In the genomic region with DNA sequence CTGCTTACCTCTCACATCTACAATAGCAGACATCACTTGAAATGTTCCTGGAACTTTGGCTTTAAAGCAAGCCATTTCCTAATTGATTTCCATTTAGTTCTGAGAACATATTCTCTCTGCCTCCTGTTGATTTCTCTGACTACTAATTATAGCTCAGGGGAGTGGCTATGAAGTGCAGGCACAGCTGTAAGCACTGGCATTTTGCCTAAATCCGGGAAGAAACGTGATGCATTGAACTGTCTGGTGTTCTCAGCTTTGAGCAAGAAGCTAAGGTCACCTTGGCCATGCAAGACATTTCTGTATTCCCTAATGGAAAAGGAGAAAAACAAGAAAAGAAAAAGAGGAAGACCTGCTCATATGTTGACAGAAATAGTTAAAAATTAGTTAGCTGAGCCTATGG, we compare ENCODE assay signal across 8 mouse cellular contexts. TPM values are rescaled to one million over a fixed set of nuclear protein-coding genes. Genes with fewer than 3 reads are reported as not detected.
DNase-seq lines count a peak whose midpoint lies in the region; ATAC-seq lines count a peak whose summit lies in the region.

No protein-coding gene starts in this region.

- peak overlapping the region; percentile 78 for H3K27ac ChIP-seq in heart, embryonic 11.5 days (ENCODE audit: low read depth, low read length)
- H3K27ac ChIP-seq in lung, embryonic 16.5 days (ENCODE audit: low read length), result 0 out of 2 replicates have a peak overlapping the region, but pooled peaks have one; percentile 11
- no peak overlapping the region for H3K27ac ChIP-seq in hindbrain, embryonic 11.5 days (ENCODE audit: low read depth, low read length)

- H3K4me3 ChIP-seq in heart, embryonic 11.5 days (ENCODE audit: low read depth, low read length), result no peak overlapping the region
- no peak overlapping the region for H3K4me3 ChIP-seq in lung, embryonic 16.5 days (ENCODE audit: low read length)
- H3K4me3 ChIP-seq in hindbrain, embryonic 11.5 days (ENCODE audit: low read depth, low read length), result no peak overlapping the region

- peaks cover 12% of the 10 kb centered on the region for H3K4me1 ChIP-seq in heart, embryonic 11.5 days (ENCODE audit: control insufficient read depth, insufficient read depth, low read length)
- H3K4me1 ChIP-seq in lung, embryonic 16.5 days (replicated peaks; ENCODE audit: control insufficient read depth, insufficient read depth, low read length), result peaks cover 11% of the 10 kb centered on the region
- H3K4me1 ChIP-seq in hindbrain, embryonic 11.5 days (replicated peaks; ENCODE audit: control insufficient read depth, insufficient read depth, low read length), result no peaks in the 10 kb centered on the region

- no peaks in the 10 kb centered on the region for H3K9me3 ChIP-seq in heart, embryonic 11.5 days (replicated peaks; ENCODE audit: control insufficient read depth, low read length)
- H3K9me3 ChIP-seq in lung, embryonic 16.5 days (ENCODE audit: control insufficient read depth, low read length), result no peaks in the 10 kb centered on the region
- no peaks in the 10 kb centered on the region for H3K9me3 ChIP-seq in hindbrain, embryonic 11.5 days (ENCODE audit: control insufficient read depth, low read length)

- H3K27me3 ChIP-seq in heart, embryonic 11.5 days (ENCODE audit: control insufficient read depth, insufficient read depth, low read length), result no peaks in the 10 kb centered on the region
- H3K27me3 ChIP-seq in lung, embryonic 16.5 days (ENCODE audit: control insufficient read depth, insufficient read depth, low read depth, low read length), result no peaks in the 10 kb centered on the region
- no peaks in the 10 kb centered on the region for H3K27me3 ChIP-seq in hindbrain, embryonic 11.5 days (ENCODE audit: control insufficient read depth, insufficient read depth, low read length)

- H3K36me3 ChIP-seq in heart, embryonic 11.5 days (ENCODE audit: control insufficient read depth, insufficient read depth, low read length), result no peaks in the 10 kb centered on the region
- H3K36me3 ChIP-seq in lung, embryonic 16.5 days (ENCODE audit: control insufficient read depth, insufficient read depth, low read length), result no peaks in the 10 kb centered on the region
- H3K36me3 ChIP-seq in hindbrain, embryonic 11.5 days (ENCODE audit: control insufficient read depth, insufficient read depth, low read length), result no peaks in the 10 kb centered on the region

- H3K9ac ChIP-seq in heart, embryonic 11.5 days (ENCODE audit: low read depth, low read length), result no peak overlapping the region
- no peak overlapping the region for H3K9ac ChIP-seq in lung, embryonic 16.5 days (ENCODE audit: low read length)
- no peak overlapping the region for H3K9ac ChIP-seq in hindbrain, embryonic 11.5 days (ENCODE audit: low read depth, low read length)

- H3K4me2 ChIP-seq in heart, embryonic 11.5 days, result peak overlapping the region; percentile 3
- no peak overlapping the region for H3K4me2 ChIP-seq in lung, embryonic 16.5 days (ENCODE audit: low read depth, low read length)
- no peak overlapping the region for H3K4me2 ChIP-seq in hindbrain, embryonic 11.5 days (replicated peaks; ENCODE audit: low read depth, low read length)

- no peak for ATAC-seq in heart, embryonic 11.5 days (replicated peaks; ENCODE audit: insufficient number of reproducible peaks, low FRiP score, low TSS enrichment)
- peak; percentile 93 for ATAC-seq in lung, embryonic 16.5 days (ENCODE audit: low read depth)
- no peak for ATAC-seq in hindbrain, embryonic 11.5 days (ENCODE audit: low FRiP score)

- DNase-seq in left cerebral cortex, adult 11 months (ENCODE audit: low spot score), result peak; percentile 14
- no peak for DNase-seq in left cerebral cortex, adult 18-20 months (ENCODE audit: low spot score in 2 of 2)
- DNase-seq in brain, adult 2 months (ENCODE audit: low read depth, low spot score), result peak; percentile 82
- no peak for DNase-seq in spleen, adult 18-20 months
- no peak for DNase-seq in urinary bladder, adult 2 months (ENCODE audit: low spot score)
- DNase-seq in hindbrain, embryonic 11.5 days (ENCODE audit: low spot score), result no peak

- whole genome bisulfite sequencing in heart, embryonic 11.5 days (ENCODE audit: insufficient replicate concordance), result 9% methylated on average over 2 of the region's 2 CpGs
- 5% methylated on average over 2 of the region's 2 CpGs for WGBS in lung, embryonic 16.5 days
- 47% methylated on average over 2 of the region's 2 CpGs for WGBS in hindbrain, embryonic 11.5 days

RNA-seq across cellular contexts. Expression of gene Nedd4, which starts 33.6 kb away (rescaled TPM):
- total RNA-seq in left cerebral cortex, adult 18-20 months (2021), result 100 to 1,000 TPM; 289 to 298 TPM
- 555 and 667 TPM in 2 replicates for polyA plus RNA-seq in heart, embryonic 11.5 days (2014; fragmentation: Nextera tagmentation; extraction: Ambion mirVana)
- 644 and 678 TPM in 2 replicates for polyA plus RNA-seq in lung, embryonic 16.5 days (2015; fragmentation: Nextera tagmentation; extraction: Ambion mirVana)
- polyA plus RNA-seq in urinary bladder, adult 2 months (2012; rRNA removed), result 389 and 506 TPM in 2 replicates
- polyA plus RNA-seq in hindbrain, embryonic 11.5 days (2014; fragmentation: Nextera tagmentation; extraction: Ambion mirVana), result 708 and 779 TPM in 2 replicates

Comparison
In these comparisons a context has a peak if more than half of its experiments do, and no peak if none do; other contexts are left out.
1. DNase-seq: peak in left cerebral cortex, adult 11 months (single experiment) and brain, adult 2 months (single experiment); none in left cerebral cortex, adult 18-20 months (0 of 2), spleen, adult 18-20 months (0 of 2), urinary bladder, adult 2 months (single experiment) and hindbrain, embryonic 11.5 days (single experiment).